Mouse (Mus musculus) lung, postnatal 0 days (tissue): Measurements from ENCODE around the gene Dhfr. TPM values are rescaled to one million over a fixed set of nuclear protein-coding genes. Genes with fewer than 3 reads are reported as not detected.
A peak's percentile ranks its signal among the peaks of the same experiment; 100 is the strongest.

Experiments used
- ATAC-seq: fragments of 200-750 bp; cut with Nextera tagmentation; 2 replicates; pipeline ENCODE4 v1.8.0; 2017; ENCODE audit warnings: moderate library complexity
- DNase-seq: peaks from one replicate; pipeline ENCODE4 v3.0.0-alpha.2; 2016; ENCODE audit warnings: low spot score
- H3K27ac ChIP-seq: fragments of 300-500 bp; sonication (generic); 2 replicates; pipeline ENCODE4 v1.5.1; 2014; ENCODE audit warnings: antibody characterized with exemption, mild to moderate bottlenecking, low read length, mixed read lengths
- H3K27me3 ChIP-seq: fragments of 300-500 bp; sonication (generic); replicated peaks from 2 replicates; pipeline ENCODE4 v1.6.1; 2014; ENCODE audit warnings: low read length, mixed read lengths; ENCODE audit not compliant: insufficient read depth
- H3K36me3 ChIP-seq: fragments of 300-500 bp; sonication (generic); 2 replicates; pipeline ENCODE4 v1.6.1; 2014; ENCODE audit warnings: low read length, mixed read lengths; ENCODE audit not compliant: insufficient read depth
- H3K4me1 ChIP-seq: fragments of 300-500 bp; sonication (generic); 2 replicates; pipeline ENCODE4 v1.6.1; 2014; ENCODE audit warnings: antibody characterized with exemption, low read depth, low read length, mixed read lengths; ENCODE audit not compliant: insufficient read depth
- H3K4me2 ChIP-seq: fragments of 300-500 bp; sonication (generic); replicated peaks from 2 replicates; pipeline ENCODE4 v1.6.1; 2014; ENCODE audit warnings: low read depth, mild to moderate bottlenecking, low read length, moderate library complexity, mixed read lengths
- H3K4me3 ChIP-seq: fragments of 300-500 bp; sonication (generic); 2 replicates; pipeline ENCODE4 v1.5.1; 2014; ENCODE audit warnings: low read depth, low read length
- H3K9ac ChIP-seq: fragments of 300-500 bp; sonication (generic); replicated peaks from 2 replicates; pipeline ENCODE4 v1.6.1; 2014; ENCODE audit warnings: low read depth, mild to moderate bottlenecking
- H3K9me3 ChIP-seq: fragments of 300-500 bp; sonication (generic); 2 replicates; pipeline ENCODE4 v1.6.1; 2016; ENCODE audit warnings: low read length, mixed read lengths
- CTCF ChIP-seq: IDR thresholded peaks from 2 replicates; pipeline ENCODE4 v1.5.1; 2016; ENCODE audit warnings: antibody characterized with exemption, mild to moderate bottlenecking
- EP300 ChIP-seq: IDR thresholded peaks from 2 replicates; pipeline ENCODE4 v1.6.1; 2016; ENCODE audit warnings: antibody characterized with exemption, mild to moderate bottlenecking, control low read depth
- WGBS: fragments of 180-500 bp; shearing (Covaris S2); extraction: QIAGEN DNeasy Blood & Tissue Kit; methylation state at CpG from one replicate; pipeline ENCODE4 v1.1.7; 2014; 5-methylcytosine and 5-hydroxymethylcytosine counted together
- polyA plus RNA-seq: library from polyadenylated mRNA; unstranded; fragments of >200 nt; fragmentation: Nextera tagmentation; extraction: Ambion mirVana; gene quantifications from 2 replicates; pipeline ENCODE4 v1.2.1, GENCODE M21; 2015

The Dhfr gene
- polyA plus RNA-seq, 1 experiment from 2014 or later, result 2.7 TPM

GRCm38 (mm10) chr13:92426294-92427051 lies 71.9 kb downstream of the Dhfr start:
- Histone ChIP-seq H3K27me3 (peaks cover 21% of the 10 kb centered on the region), H3K9me3 (no peaks in the 10 kb centered on the region)
- DNase-seq, result no peak

GRCm38 (mm10) chr13:92427351-92427855 lies 72.9 kb downstream of the Dhfr start:
- DNase-seq (peak; percentile 7), ATAC-seq (no peak)
- Histone ChIP-seq H3K27me3 (peaks cover 21% of the 10 kb centered on the region), H3K4me1 (0 out of 2 replicates have a peak, but pooled peaks cover 5% of the 10 kb centered on the region), H3K9me3 (no peaks in the 10 kb centered on the region), H3K27ac (no peak overlapping the region), H3K4me2 (no peak overlapping the region), H3K4me3 (no peak overlapping the region), H3K36me3 (no peaks in the 10 kb centered on the region), H3K9ac (no peak overlapping the region)
- no peak for TF ChIP-seq CTCF
- TF ChIP-seq EP300, result no peak
- WGBS, result 32% methylated on average over 4 of the region's 4 CpGs

More at GRCm38 (mm10) chr13:92426294-92427051, 71.9 kb downstream of the Dhfr start:
- peak overlapping the region; percentile 95 for H3K4me2 ChIP-seq
- no peak for TF ChIP-seq EP300
- no peak for TF ChIP-seq CTCF
- 0 out of 2 replicates have a peak, but pooled peaks cover 5% of the 10 kb centered on the region for H3K4me1 ChIP-seq
- 1% methylated on average over 50 of the region's 92 CpGs for WGBS
- peak; percentile 34 for ATAC-seq
- H3K9ac ChIP-seq, result no peak overlapping the region
- H3K36me3 ChIP-seq, result no peaks in the 10 kb centered on the region
- no peak overlapping the region for H3K27ac ChIP-seq
- H3K4me3 ChIP-seq, result peak overlapping the region; percentile 49

Other genes starting within 250 kb of the Dhfr start
- gene Rasgrf2, start 223.1 kb upstream of the Dhfr start, polyA plus RNA-seq, result 4.0 and 5.3 TPM in 2 replicates
- 0.25 and 0.79 TPM in 2 replicates for gene Gm20379, start 48.7 kb upstream of the Dhfr start, polyA plus RNA-seq
- 11.0 and 11.5 TPM in 2 replicates for gene Msh3, start 277 bp downstream of the Dhfr start, polyA plus RNA-seq
- gene Ankrd34b, start 71.2 kb downstream of the Dhfr start, polyA plus RNA-seq, result 0.18 and 0.24 TPM in 2 replicates
- gene Fam151b, start 129.3 kb downstream of the Dhfr start, polyA plus RNA-seq, result 0.30 and 0.39 TPM in 2 replicates
- 6.8 and 8.4 TPM in 2 replicates for gene Zfyve16, start 176.1 kb downstream of the Dhfr start, polyA plus RNA-seq
- gene Spz1, start 221.4 kb downstream of the Dhfr start, polyA plus RNA-seq, result not detected in 2 replicates